Mouse (Mus musculus) left cerebral cortex, postnatal 10 days (tissue): ENCODE data around the gene Gm21983. TPM values are rescaled to one million over a fixed set of nuclear protein-coding genes. Genes with fewer than 3 reads are reported as not detected.

Source experiments
- DNase-seq, 2 experiments: peaks; one replicate each; pipeline ENCODE4 v3.0.0; 2021 to 2022; ENCODE audit warnings: low spot score in 2 of 2, mixed read lengths in 1 of 2; ENCODE audit errors: extremely low spot score in 1 of 2
- intact Hi-C: fragments of 180-260 bp; cut with DNase I; formaldehyde crosslinking; loops from one replicate; pipeline ENCODE4 v1.15.1; 2025
- total RNA-seq, 2 experiments: library from RNA; stranded (reverse); gene quantifications; 2 replicates each; pipeline ENCODE4 v1.2.3; 2021

Gm21983 gene
- total RNA-seq, 2 experiments from 2014 or later: not detected

DNA sequence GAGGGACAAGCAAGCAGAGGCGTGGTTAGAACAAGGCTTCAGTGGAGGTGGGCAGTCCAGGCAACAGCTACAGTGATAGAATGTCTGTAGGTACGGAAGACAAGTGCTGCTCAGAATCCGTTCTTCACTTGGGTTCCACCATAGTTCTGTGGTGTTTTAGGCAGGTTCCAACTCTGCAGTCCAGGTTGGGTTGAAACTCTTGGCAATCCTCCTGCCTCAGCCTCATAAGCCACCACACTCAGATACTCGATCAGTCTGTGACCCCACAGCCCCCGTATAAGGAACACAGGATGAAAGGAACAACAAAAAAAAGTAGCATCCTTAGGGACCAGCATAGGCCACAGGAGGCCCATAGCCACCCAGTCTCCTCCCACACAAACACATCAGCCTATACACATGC, 11.5 kb upstream of the Gm21983 start:
- intact Hi-C loops: no loop called here
- DNase-seq: no peak

DNA sequence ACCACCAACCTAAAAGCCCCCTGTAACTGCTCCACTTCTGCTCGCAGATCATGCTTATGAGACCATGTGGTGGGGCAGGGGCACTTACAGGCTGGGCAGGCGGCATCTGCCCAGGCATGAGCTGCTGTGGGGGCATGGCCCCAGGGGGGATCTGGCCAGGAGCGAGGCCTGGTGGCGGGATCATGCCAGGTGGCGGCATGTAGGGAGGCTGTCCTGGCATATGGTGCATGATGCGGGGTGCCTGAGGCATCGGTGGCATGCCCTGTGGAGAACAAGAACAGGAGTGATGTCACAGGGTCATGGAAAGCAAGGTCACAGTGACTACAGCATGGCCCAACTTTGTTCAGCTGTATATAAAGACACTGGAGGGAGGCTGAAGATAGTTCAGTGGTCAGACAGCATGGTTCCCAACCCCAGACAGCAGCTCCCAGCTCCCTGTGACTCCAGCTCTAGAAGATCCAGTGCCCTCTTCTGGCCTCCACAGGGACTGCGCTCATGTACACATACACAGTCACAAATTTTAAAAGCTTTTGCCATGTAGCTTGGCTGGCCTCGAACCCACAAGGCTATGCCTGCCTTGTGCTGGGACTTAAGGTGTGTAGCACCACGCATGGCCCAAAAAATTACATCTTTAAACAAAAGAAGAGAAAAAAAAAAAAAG, 8.5 kb upstream of the Gm21983 start:
- intact Hi-C loops: no loop called here
- no peak for DNase-seq

GRCm38 (mm10) chr7:27185986-27186385, 5.1 kb upstream of the Gm21983 start:
- intact Hi-C loops: no loop called here
- DNase-seq: no peak

- intact Hi-C loops: no loop called here
- DNase-seq: no peak
Measured at GRCm38 (mm10) chr7:27184964-27185363, 4.1 kb upstream of the Gm21983 start.

GRCm38 (mm10) chr7:27182498-27182897, 1.6 kb upstream of the Gm21983 start:
- intact Hi-C loops: no loop called here
- DNase-seq: no peak

DNA sequence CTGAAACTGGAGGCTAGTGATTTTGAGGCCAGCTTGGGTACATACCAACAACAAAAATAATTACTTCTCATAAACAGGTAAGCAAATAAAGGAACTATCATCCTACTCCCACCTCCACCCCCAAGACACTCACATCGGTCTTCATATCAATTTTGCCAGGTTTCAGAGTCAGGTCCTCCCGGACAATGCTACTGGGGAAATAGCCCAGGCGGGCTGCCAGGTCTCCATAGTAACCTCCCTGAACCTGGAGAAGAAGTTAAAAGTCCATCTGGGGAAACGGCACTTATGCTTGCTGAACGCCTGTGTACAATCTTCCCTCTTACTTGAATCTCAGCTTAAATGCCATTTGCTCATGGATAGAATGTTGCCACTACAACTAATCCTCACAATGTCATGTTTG, 850 bp downstream of the Gm21983 start:
- intact Hi-C loops: no loop called here
- peak in 1 of 2 experiments; percentile 50 for DNase-seq

GRCm38 (mm10) chr7:27179217-27179918, 1.5 kb downstream of the Gm21983 start:
- intact Hi-C loops: no loop called here
- DNase-seq: no peak

DNA sequence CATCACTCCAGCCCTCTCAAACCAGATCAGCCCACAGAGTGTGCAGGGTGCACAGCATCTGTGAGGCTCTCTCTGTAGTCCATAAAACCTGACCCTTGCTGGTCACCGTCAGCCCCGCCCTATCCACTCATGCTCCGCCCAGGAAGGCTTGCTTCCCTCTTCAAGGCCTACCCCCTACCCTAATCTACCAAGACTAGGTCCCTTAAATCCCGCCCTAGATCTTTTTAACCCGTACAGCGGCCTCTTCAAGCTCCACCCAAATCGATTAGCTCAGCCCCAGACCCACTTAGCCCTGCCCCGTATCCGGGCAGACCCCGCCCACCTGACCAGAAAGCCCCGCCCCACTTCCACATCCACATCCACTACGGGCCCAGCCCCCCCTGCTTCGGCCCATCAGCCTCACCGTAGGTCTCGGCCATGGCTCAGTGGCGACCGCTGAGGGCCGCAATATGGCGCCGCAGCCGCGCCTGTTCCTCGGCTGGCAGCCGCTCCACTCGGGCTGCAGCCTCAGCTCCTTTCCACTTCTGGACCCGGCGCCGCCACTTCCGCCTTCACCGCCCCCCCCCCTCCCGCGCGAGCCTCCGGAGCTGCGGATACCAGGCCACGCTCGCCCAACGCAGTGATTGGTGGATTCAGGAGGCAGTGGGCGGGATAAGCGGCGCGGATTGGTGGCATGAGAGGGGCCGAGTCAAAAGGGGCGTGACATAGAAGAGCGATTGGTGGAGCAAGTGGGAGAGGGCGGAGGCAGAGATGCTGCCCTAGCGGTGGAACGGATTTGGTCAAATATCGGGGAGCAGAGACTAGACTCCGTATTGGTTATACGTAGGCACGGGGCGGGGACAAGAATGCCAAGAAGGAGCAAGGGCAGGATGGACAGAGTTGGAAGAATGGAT, 2.3 kb downstream of the Gm21983 start, which contains the start of gene Rab4b:
Gene Rab4b, minus strand, starts transcription at position 573 of the 893 bp plus-strand sequence.
- intact Hi-C loops: no loop called here
- peak; percentile 99 to 100 for DNase-seq

GRCm38 (mm10) chr7:27177942-27178323, 3.0 kb downstream of the Gm21983 start:
- DNase-seq: no peak
- intact Hi-C loops: no loop called here

GRCm38 (mm10) chr7:27174896-27175295, 6.0 kb downstream of the Gm21983 start:
- no peak for DNase-seq
- intact Hi-C loops: no loop called here

GRCm38 (mm10) chr7:27174496-27174895, 6.4 kb downstream of the Gm21983 start:
- intact Hi-C loops: no loop called here
- peak in 1 of 2 experiments; percentile 42 for DNase-seq

GRCm38 (mm10) chr7:27170981-27171380, 9.9 kb downstream of the Gm21983 start:
- intact Hi-C loops: no loop called here
- no peak for DNase-seq

DNA sequence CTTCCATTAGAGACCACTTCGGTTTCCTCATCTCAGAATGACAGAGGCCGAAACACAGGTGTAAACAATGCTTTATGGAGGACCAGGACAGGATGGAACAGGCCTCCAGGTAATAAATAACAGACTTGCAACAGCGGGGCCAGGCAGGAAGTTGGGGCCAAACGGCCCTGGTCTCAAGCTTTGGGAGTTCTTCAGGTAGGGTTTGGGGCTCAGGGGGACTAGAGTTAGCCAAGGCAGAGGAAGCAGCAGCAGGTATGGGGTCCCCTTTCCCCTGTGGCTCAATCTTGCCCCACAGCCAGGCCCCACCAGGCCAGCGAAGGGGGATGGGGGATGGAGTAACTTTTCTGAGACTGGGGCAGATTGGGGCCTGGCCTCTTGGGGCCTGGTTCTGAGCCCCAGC, 12.5 kb downstream of the Gm21983 start:
- intact Hi-C loops: no loop called here
- DNase-seq: peak in 1 of 2 experiments; percentile 38

DNA sequence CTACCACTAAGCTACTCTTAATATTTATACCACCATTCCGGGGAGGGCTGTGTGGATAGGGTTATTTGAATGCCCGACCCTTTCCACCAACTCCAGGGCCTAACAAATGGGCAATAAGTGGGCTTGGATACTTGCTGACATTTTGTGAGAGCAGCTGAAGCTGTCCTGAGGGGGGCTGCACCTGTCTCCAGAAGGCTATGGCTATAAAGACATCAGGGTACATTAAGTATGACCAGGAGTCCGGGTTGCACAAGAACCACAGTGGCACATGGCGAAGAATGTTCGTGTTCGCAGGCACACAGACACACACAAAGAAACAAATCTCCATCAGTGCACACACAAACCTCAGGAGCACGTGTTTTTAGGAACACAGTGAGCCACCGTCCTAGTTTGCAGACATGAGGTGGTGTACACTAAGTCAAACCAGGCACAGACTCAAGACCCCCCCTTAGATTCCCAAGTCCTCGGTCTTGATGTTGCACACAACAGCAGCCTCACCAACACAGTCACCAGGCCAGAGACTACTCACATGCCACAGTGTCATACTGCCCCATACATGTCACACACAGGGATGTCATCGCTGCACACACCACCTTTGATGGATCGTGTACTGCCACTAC, 13.3 kb downstream of the Gm21983 start:
- intact Hi-C loops: no loop called here

GRCm38 (mm10) chr7:27166614-27167474, 14.0 kb downstream of the Gm21983 start, which contains the start of gene Egln2:
TSS of gene Egln2 (minus strand) at chr7:27166802.
- DNase-seq: peak; percentile 93 to 97
- intact Hi-C loops: no loop called here

More for the DNA sequence above, 13.3 kb downstream of the Gm21983 start:
- DNase-seq: no peak

DNA sequence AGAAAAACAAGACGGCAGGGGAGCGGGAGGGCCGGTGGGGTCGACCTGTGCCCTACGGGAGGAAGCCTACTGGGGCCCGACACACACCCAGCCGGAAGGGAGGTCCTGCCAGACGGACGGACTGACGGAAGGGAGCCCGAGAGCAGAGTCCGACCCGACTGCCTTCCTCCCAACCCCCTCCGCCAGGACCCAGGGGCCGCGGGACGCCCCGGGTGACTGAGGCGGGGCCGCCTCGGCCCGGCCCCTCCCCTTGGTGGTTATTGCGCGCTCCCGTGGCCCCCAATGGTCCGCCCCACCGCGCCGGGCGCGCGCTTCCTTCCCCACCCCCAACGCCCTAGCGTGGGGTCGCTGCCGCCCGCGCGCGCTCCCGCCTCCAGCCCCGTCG, 14.7 kb downstream of the Gm21983 start:
- DNase-seq: peak; percentile 63 to 93
- intact Hi-C loops: no loop called here

- intact Hi-C loops: no loop called here
Measured at GRCm38 (mm10) chr7:27165696-27166095, 15.2 kb downstream of the Gm21983 start.

GRCm38 (mm10) chr7:27165007-27165655, 15.8 kb downstream of the Gm21983 start:
- intact Hi-C loops: no loop called here
- DNase-seq: peak in 1 of 2 experiments; percentile 60

More at GRCm38 (mm10) chr7:27165696-27166095, 15.2 kb downstream of the Gm21983 start:
- DNase-seq: no peak
